Mouse (Mus musculus) natural killer cell, adult 2 months (primary cell): ENCODE measurements around the gene Hs3st3b1.

Experiments
- DNase-seq, 2 experiments: peaks; one replicate each; pipeline ENCODE4 v3.0.0; 2022; ENCODE audit warnings: low spot score in 2 of 2

Hs3st3b1 gene

GRCm38 (mm10) chr11:63891479-63892020 is 30.5 kb downstream of the Hs3st3b1 start:
- DNase-seq: no peak

- DNase-seq: no peak
Observed at GRCm38 (mm10) chr11:63883385-63883784, 38.7 kb downstream of the Hs3st3b1 start.

- no peak for DNase-seq
Observed at GRCm38 (mm10) chr11:63880296-63880695, 41.8 kb downstream of the Hs3st3b1 start.

- DNase-seq: no peak
Observed at GRCm38 (mm10) chr11:63879261-63879660, 42.8 kb downstream of the Hs3st3b1 start.

- no peak for DNase-seq
Observed at GRCm38 (mm10) chr11:63878616-63879015, 43.5 kb downstream of the Hs3st3b1 start.

GRCm38 (mm10) chr11:63862746-63863145 is 59.3 kb downstream of the Hs3st3b1 start:
- no peak for DNase-seq

- DNase-seq: no peak
Observed at GRCm38 (mm10) chr11:63861982-63862381, 60.1 kb downstream of the Hs3st3b1 start.

- no peak for DNase-seq
Observed at GRCm38 (mm10) chr11:63851041-63851730, 70.9 kb downstream of the Hs3st3b1 start.

GRCm38 (mm10) chr11:63850261-63850660 is 71.8 kb downstream of the Hs3st3b1 start:
- DNase-seq: no peak

GRCm38 (mm10) chr11:63845379-63845778 is 76.7 kb downstream of the Hs3st3b1 start:
- no peak for DNase-seq

- DNase-seq: no peak
Observed at GRCm38 (mm10) chr11:63844701-63845100, 77.4 kb downstream of the Hs3st3b1 start.

GRCm38 (mm10) chr11:63837526-63837925 is 84.6 kb downstream of the Hs3st3b1 start:
- DNase-seq: no peak
